Mouse (Mus musculus) small intestine, adult 2 months (tissue): ENCODE results near the gene Cers3. TPM values are rescaled to one million over a fixed set of nuclear protein-coding genes. Genes with fewer than 3 reads are reported as not detected.

Experiments
- H3K27ac ChIP-seq: fragments of 200-500 bp; 2 replicates; pipeline ENCODE4 v1.5.1; 2012; ENCODE audit warnings: low read depth, low read length, control low read depth, inconsistent platforms; ENCODE audit not compliant: insufficient read depth
- H3K27me3 ChIP-seq: fragments of 200-500 bp; 2 replicates; pipeline ENCODE4 v1.6.1; 2012; ENCODE audit warnings: mild to moderate bottlenecking, moderate library complexity, low read length, inconsistent platforms; ENCODE audit not compliant: control insufficient read depth, insufficient read depth
- H3K36me3 ChIP-seq: fragments of 200-500 bp; 2 replicates; pipeline ENCODE4 v1.6.1; 2012; ENCODE audit warnings: mild to moderate bottlenecking, low read length, control low read depth, inconsistent platforms; ENCODE audit not compliant: control insufficient read depth, insufficient read depth
- H3K4me1 ChIP-seq: fragments of 200-500 bp; 2 replicates; pipeline ENCODE4 v1.6.1; 2012; ENCODE audit warnings: low read length, inconsistent platforms, mixed read lengths; ENCODE audit not compliant: control insufficient read depth, insufficient read depth, insufficient read length
- H3K4me3 ChIP-seq: fragments of 200-500 bp; 2 replicates; pipeline ENCODE4 v1.5.1; 2012; ENCODE audit warnings: low read depth, mild to moderate bottlenecking, control low read depth, inconsistent platforms, low read length, moderate library complexity
- CTCF ChIP-seq: fragments of 200-500 bp; IDR thresholded peaks from 2 replicates; pipeline ENCODE4 v1.5.1; 2012; ENCODE audit warnings: low read depth, mild to moderate bottlenecking, control low read depth, inconsistent platforms, low read length, moderate library complexity, mixed read lengths; ENCODE audit not compliant: insufficient replicate concordance, insufficient read length; ENCODE audit errors: extremely low read depth
- POLR2A ChIP-seq: fragments of 200-500 bp; IDR thresholded peaks from 2 replicates; pipeline ENCODE4 v1.6.1; 2012; ENCODE audit warnings: low read depth, mild to moderate bottlenecking, control low read depth, inconsistent platforms, low read length, moderate library complexity
- WGBS: fragments of 180-500 bp; shearing (Covaris S2); methylation state at CpG from one replicate; pipeline ENCODE4 v1.1.7; 2018; 5-methylcytosine and 5-hydroxymethylcytosine counted together
- polyA plus RNA-seq: library from polyadenylated mRNA; depleted of rRNA; stranded (reverse); fragments of >200 nt; gene quantifications from 2 replicates; pipeline ENCODE4 v1.2.3, GENCODE M21; 2012; rRNA removed

Gene Cers3
- polyA plus RNA-seq, 1 experiment = not detected

GRCm38 (mm10) chr7:66871520-66871919 lies 128.2 kb downstream of the Cers3 start:
- H3K27me3 ChIP-seq = no peaks in the 10 kb centered on the region
- no peak for TF ChIP-seq CTCF
- TF ChIP-seq POLR2A = no peak
- H3K4me3 ChIP-seq = no peak overlapping the region
- H3K36me3 ChIP-seq = no peaks in the 10 kb centered on the region
- WGBS = 68% methylated on average over 7 of the region's 7 CpGs
- no peak overlapping the region for H3K27ac ChIP-seq
- H3K4me1 ChIP-seq = no peaks in the 10 kb centered on the region

- no peak overlapping the region for H3K4me3 ChIP-seq
- 82% methylated on average over 14 of the region's 14 CpGs for WGBS
- no peaks in the 10 kb centered on the region for H3K4me1 ChIP-seq
- no peaks in the 10 kb centered on the region for H3K36me3 ChIP-seq
- no peak for TF ChIP-seq POLR2A
- no peaks in the 10 kb centered on the region for H3K27me3 ChIP-seq
- H3K27ac ChIP-seq = no peak overlapping the region
These were observed 128.7 kb downstream of the Cers3 start for GRCm38 (mm10) chr7:66871940-66872511.

DNA sequence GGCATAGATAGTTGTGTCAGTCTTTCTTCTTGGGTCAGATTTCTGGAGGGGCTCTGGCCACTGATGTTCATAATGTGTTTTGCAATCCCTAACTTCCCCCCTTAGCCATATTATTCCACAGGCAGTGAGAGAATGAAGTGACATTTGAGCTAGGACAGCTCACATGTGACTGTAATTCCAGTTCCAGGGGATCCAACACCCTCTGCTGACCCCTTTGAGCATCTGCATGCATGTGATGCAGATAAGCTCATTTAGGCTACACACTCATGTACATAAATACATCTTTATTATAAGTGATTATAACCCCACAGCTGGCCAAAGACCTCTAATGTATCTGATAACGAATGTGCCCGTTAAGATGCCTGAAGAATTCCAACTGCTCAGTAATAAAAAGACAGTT lies 129.9 kb downstream of the Cers3 start:
- no peak overlapping the region for H3K4me3 ChIP-seq
- WGBS = 71% methylated on average over 2 of the region's 2 CpGs
- no peaks in the 10 kb centered on the region for H3K27me3 ChIP-seq
- TF ChIP-seq POLR2A (no peak), CTCF (no peak)
- no peaks in the 10 kb centered on the region for H3K36me3 ChIP-seq
- no peaks in the 10 kb centered on the region for H3K4me1 ChIP-seq
- no peak overlapping the region for H3K27ac ChIP-seq

Other genes starting within 250 kb of the Cers3 start
- gene Asb7, start 53.9 kb upstream of the Cers3 start, polyA plus RNA-seq = 2.1 and 2.8 TPM in 2 replicates
- gene Lins1, start 53.6 kb upstream of the Cers3 start, polyA plus RNA-seq = 1.8 and 1.9 TPM in 2 replicates
- gene Adamts17, start 96.2 kb downstream of the Cers3 start, polyA plus RNA-seq = 1.5 and 2.1 TPM in 2 replicates